Mouse (Mus musculus) embryonic facial prominence, embryonic 12.5 days (tissue): ENCODE measurements around the gene Iqgap3. TPM values are rescaled to one million over a fixed set of nuclear protein-coding genes. Genes with fewer than 3 reads are reported as not detected.

ENCODE experiments used
- ATAC-seq: fragments of 200-750 bp; cut with Nextera tagmentation; 2 replicates; pipeline ENCODE4 v1.8.0; 2017; ENCODE audit not compliant: insufficient number of reproducible peaks, insufficient read depth, low FRiP score, low TSS enrichment
- H3K27ac ChIP-seq: fragments of 300-500 bp; sonication (generic); 2 replicates; pipeline ENCODE4 v1.5.1; 2016; ENCODE audit warnings: mild to moderate bottlenecking
- H3K27me3 ChIP-seq: fragments of 300-500 bp; sonication (generic); 2 replicates; pipeline ENCODE4 v1.6.1; 2016; ENCODE audit warnings: mild to moderate bottlenecking, moderate library complexity
- H3K36me3 ChIP-seq: fragments of 300-500 bp; sonication (generic); 2 replicates; pipeline ENCODE4 v1.6.1; 2016; ENCODE audit warnings: mild to moderate bottlenecking
- H3K4me1 ChIP-seq: fragments of 300-500 bp; sonication (generic); 2 replicates; pipeline ENCODE4 v1.6.1; 2016
- H3K4me2 ChIP-seq: fragments of 300-500 bp; sonication (generic); replicated peaks from 2 replicates; pipeline ENCODE4 v1.6.1; 2016; ENCODE audit warnings: mild to moderate bottlenecking, moderate library complexity
- H3K4me3 ChIP-seq: fragments of 300-500 bp; sonication (generic); 2 replicates; pipeline ENCODE4 v1.5.1; 2016; ENCODE audit warnings: mild to moderate bottlenecking
- H3K9ac ChIP-seq: fragments of 300-500 bp; sonication (generic); 2 replicates; pipeline ENCODE4 v1.6.1; 2016; ENCODE audit warnings: mild to moderate bottlenecking, moderate library complexity
- H3K9me3 ChIP-seq: fragments of 300-500 bp; sonication (generic); 2 replicates; pipeline ENCODE4 v1.6.1; 2016; ENCODE audit warnings: mild to moderate bottlenecking, moderate library complexity
- WGBS: fragments of 180-500 bp; shearing (Covaris S2); methylation state at CpG from one replicate; pipeline ENCODE4 v1.1.7; 2016; 5-methylcytosine and 5-hydroxymethylcytosine counted together
- polyA plus RNA-seq: library from polyadenylated mRNA; unstranded; fragments of >200 nt; fragmentation: Nextera tagmentation; extraction: Ambion mirVana; gene quantifications from 2 replicates; pipeline ENCODE4 v1.2.1, GENCODE M21; 2016

The Iqgap3 gene
- polyA plus RNA-seq, 1 experiment from 2014 or later = 25.8 TPM

DNA sequence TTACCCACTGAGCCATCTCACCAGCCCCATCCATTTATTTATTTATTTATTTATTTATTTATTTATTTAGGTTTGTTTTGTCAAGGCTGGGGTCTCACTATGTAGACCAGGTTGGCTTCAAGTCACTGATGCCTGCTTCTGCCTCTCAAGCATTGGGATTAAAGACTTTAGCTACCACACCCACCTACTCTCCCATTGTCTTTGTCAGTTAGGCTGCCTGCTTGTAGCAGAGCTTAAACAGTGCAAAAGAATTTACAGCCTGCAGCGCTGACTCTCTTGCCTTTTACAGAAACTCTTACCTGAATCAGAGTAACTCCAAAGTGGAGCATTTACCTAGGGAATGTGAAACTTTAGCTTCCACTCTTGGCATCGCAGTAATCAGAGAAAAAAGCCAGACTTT is 72.5 kb downstream of the Iqgap3 start:
- Histone ChIP-seq H3K27me3 (no peaks in the 10 kb centered on the region), H3K27ac (no peak overlapping the region), H3K4me1 (peaks cover 35% of the 10 kb centered on the region), H3K36me3 (peaks cover 26% of the 10 kb centered on the region), H3K4me3 (no peak overlapping the region), H3K4me2 (no peak overlapping the region), H3K9me3 (no peaks in the 10 kb centered on the region), H3K9ac (no peak overlapping the region)
- WGBS = 74% methylated on average over 2 of the region's 2 CpGs
- ATAC-seq = no peak

DNA sequence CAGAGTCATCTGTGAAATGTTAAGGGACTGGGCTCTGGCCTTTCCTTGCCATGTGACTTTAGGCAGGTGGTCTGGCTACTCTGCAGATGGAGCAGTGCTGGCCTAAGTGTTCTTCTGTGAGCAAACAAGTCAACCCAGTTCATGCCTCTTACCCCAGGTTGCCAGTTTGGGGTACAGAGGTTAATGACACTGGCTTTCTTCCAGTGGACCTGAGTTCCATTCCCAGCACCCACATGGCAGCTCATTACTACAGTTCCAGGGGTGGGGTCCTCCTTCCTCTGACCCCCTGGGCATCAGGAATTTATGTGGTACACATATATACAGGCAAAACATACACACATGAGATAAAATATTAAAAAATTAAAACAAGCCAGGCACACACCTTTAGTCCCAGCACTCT is 75.0 kb downstream of the Iqgap3 start:
- Histone ChIP-seq H3K27me3 (no peaks in the 10 kb centered on the region), H3K27ac (no peak overlapping the region), H3K4me3 (no peak overlapping the region), H3K4me1 (peaks cover 9% of the 10 kb centered on the region), H3K9ac (no peak overlapping the region), H3K9me3 (no peaks in the 10 kb centered on the region), H3K36me3 (peaks cover 51% of the 10 kb centered on the region), H3K4me2 (no peak overlapping the region)
- ATAC-seq = no peak

DNA sequence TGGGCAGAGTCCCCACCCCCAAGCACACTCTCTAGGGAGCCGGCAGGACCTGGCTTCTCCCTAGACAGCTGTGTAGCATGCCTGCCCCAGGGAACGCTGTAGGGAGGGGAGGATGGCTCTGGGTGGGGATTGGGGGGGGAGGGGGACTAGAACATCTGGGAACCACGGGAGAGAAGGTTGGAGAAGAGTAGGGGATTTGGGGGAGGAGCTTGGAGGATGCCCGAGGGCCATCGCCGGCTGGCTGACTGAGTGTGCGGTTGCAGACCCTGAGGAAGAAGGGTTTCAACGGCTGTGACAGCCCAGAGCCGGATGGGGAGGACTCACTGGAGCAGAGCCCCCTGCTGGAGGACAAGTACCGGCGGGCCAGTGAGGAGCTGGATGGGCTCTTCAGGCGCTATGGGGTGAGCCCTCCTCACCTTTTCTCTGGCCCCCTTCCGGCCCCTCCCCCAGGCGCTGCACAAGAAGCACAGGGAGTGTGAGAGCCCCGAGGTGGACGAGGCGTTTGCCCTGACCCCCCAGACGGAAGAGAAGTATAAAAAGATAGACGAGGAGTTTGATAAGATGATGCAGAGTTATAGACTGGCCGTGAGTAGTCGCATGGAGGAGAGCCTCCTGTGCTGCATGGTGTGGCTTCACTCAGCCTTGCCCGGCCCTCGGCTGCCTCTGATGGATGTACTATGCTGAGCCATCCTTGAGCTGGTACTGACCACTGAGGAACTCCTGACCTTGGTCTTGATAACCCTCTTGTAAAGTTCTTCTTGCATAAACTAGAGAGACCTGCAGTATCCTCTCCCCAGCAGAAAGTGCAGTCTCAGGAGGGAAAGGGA is 76.2 kb downstream of the Iqgap3 start:
- no peak overlapping the region; the same call in 1 of the 2 replicates for H3K4me3 ChIP-seq

DNA sequence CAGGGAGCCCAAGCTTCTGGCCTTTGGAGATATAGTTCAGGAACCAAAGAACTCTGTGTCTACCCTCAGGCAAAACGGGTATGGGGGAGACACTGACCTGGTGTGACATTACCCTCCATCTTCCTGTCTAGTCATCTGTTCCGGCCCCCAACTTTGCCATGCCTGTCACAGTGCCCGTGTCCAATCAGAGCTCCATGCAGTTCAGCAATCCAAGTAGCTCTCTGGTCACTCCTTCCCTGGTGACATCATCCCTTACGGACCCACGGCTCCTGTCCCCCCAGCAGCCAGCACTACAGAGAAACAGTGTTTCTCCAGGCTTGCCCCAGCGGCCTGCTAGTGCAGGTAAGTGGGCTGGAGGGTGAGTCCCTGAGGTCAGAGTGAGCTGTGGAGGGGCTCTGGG is 77.2 kb downstream of the Iqgap3 start:
- no peaks in the 10 kb centered on the region for H3K9me3 ChIP-seq
- peaks cover 4% of the 10 kb centered on the region for H3K4me1 ChIP-seq
- no peaks in the 10 kb centered on the region for H3K27me3 ChIP-seq
- H3K9ac ChIP-seq = no peak overlapping the region
- no peak for ATAC-seq
- 78% methylated on average over 6 of the region's 6 CpGs for WGBS
- H3K36me3 ChIP-seq = peaks cover 71% of the 10 kb centered on the region
- no peak overlapping the region for H3K4me2 ChIP-seq
- no peak overlapping the region for H3K27ac ChIP-seq
- no peak overlapping the region for H3K4me3 ChIP-seq

More for the DNA sequence above, 76.2 kb downstream of the Iqgap3 start:
- peaks cover 4% of the 10 kb centered on the region for H3K4me1 ChIP-seq
- 0 out of 2 replicates have a peak overlapping the region, but pooled peaks have one; percentile 36 for H3K27ac ChIP-seq
- ATAC-seq = peak; percentile 67
- H3K27me3 ChIP-seq = no peaks in the 10 kb centered on the region
- no peaks in the 10 kb centered on the region for H3K9me3 ChIP-seq
- H3K9ac ChIP-seq = peak overlapping the region; percentile 30; the same call in 1 of the 2 replicates
- H3K36me3 ChIP-seq = peaks cover 63% of the 10 kb centered on the region
- 0 out of 2 replicates have a peak overlapping the region, but pooled peaks have one; percentile 11 for H3K4me2 ChIP-seq
- WGBS = 14% methylated on average over 23 of the region's 23 CpGs

DNA sequence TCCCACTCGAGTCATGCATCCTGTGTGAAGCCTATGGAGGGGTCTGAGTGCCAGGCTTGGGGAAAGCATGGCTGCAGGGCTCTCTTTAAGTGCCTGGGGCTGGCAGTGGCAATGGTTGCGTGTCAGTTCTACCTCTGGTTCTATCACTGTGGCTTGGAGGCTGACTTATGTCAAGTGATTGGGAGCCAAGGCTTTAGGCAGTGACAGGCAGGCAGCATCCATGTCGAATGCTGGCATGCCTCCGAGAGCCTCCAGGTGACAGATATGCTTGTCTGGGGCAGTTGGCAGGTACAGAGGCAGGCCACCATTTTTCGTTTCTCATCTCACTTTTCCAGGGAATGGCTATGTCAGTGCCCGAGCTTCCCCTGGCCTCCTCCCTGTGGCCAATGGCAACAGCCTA is 79.1 kb downstream of the Iqgap3 start:
- no peaks in the 10 kb centered on the region for H3K27me3 ChIP-seq
- H3K9me3 ChIP-seq = no peaks in the 10 kb centered on the region
- H3K36me3 ChIP-seq = peaks cover 87% of the 10 kb centered on the region
- ATAC-seq = no peak
- peaks cover 4% of the 10 kb centered on the region for H3K4me1 ChIP-seq
- no peak overlapping the region for H3K27ac ChIP-seq
- WGBS = 81% methylated on average over 6 of the region's 6 CpGs
- H3K4me2 ChIP-seq = no peak overlapping the region
- H3K4me3 ChIP-seq = no peak overlapping the region
- no peak overlapping the region for H3K9ac ChIP-seq

DNA sequence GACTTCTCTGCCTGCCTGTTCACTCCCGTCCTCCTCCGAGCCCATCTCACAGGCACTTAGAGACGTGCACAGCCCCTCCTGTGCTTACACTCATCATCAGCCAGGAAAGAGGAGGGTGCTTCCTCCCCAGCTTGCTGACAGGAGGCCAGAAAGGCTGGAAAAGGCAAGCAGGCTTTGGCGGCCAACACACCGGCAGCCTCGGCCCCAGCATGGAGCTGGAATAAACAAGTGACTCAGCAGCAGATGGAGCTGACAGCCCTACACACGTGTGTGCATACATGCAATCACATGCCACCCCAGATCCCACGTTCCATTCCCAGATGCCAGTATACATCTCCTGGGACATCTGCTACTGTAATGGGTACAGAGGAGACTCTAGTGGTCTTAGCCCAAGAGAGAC is 80.5 kb downstream of the Iqgap3 start:
- no peak overlapping the region for H3K27ac ChIP-seq
- H3K9me3 ChIP-seq = no peaks in the 10 kb centered on the region
- WGBS = 83% methylated on average over 8 of the region's 8 CpGs
- no peaks in the 10 kb centered on the region for H3K27me3 ChIP-seq
- no peak for ATAC-seq
- H3K4me3 ChIP-seq = no peak overlapping the region
- peaks cover 90% of the 10 kb centered on the region for H3K36me3 ChIP-seq
- peaks cover 4% of the 10 kb centered on the region for H3K4me1 ChIP-seq
- no peak overlapping the region for H3K4me2 ChIP-seq
- H3K9ac ChIP-seq = no peak overlapping the region

DNA sequence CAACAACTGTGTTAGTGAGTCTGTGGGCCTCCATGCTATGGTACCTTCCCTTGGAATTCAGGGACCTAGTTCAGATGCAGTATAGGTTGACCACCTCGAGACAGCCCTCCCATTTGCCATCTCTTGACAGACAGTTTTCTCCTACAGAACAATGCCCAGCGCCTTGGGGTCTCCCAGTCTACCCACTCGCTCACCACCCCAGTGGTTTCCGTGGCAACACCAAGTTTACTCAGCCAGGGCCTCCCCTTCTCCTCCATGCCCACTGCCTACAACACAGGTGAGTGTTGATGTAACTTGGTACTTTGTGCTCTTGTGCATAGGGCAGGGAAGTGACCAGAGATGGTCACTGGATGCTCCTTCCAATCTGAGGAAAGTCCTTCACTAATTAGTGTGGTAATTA is 81.0 kb downstream of the Iqgap3 start:
- Histone ChIP-seq H3K27me3 (no peaks in the 10 kb centered on the region), H3K27ac (no peak overlapping the region), H3K4me3 (no peak overlapping the region), H3K4me1 (peaks cover under 1% of the 10 kb centered on the region; the same call in 1 of the 2 replicates), H3K36me3 (peaks cover 95% of the 10 kb centered on the region), H3K9me3 (no peaks in the 10 kb centered on the region), H3K9ac (no peak overlapping the region), H3K4me2 (no peak overlapping the region)
- WGBS = 76% methylated on average over 4 of the region's 4 CpGs
- no peak for ATAC-seq

DNA sequence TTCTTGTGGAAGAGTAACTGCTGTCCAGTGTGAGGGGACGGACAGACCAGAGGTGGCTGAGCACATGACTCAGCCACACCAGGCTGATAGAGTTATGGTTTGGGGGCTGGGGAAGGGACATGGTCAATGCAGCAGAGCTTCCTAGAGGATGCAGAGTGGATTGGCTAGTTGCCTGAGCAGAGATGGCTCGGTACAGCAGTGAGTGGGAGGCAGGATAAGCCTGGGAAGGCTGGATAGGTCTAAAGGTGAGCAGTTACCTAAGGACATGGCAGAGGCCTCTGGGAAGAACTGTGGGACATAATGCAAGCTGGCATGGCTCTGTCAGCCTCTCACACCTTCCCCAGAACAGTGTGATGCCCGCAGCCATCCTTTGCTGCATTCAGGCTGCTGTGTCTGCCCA is 82.1 kb downstream of the Iqgap3 start:
- Histone ChIP-seq H3K27ac (no peak overlapping the region), H3K9ac (no peak overlapping the region)
- no peak for ATAC-seq

DNA sequence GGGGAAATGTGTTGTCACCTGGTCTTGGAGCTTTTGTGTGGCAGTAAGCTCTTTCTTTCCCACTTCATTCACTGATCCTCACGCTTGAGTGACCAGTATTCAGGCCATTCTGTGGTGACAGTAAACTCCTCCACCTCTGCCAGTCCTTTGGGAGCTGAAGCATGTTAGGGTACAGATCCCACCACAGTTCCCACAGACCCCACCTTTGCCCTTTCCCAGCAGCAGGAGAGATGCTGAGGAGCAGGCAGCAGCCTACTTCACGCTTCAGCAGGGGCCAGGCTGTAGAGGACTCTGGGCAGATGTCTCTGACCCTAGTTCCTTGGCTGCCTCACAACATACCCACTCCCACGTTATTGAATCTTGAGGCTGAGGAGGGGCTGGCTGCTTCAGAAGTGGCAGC is 82.5 kb downstream of the Iqgap3 start:
- WGBS = 77% methylated on average over 3 of the region's 3 CpGs
- no peak for ATAC-seq
- Histone ChIP-seq H3K9ac (no peak overlapping the region), H3K9me3 (no peaks in the 10 kb centered on the region), H3K27me3 (no peaks in the 10 kb centered on the region), H3K4me3 (no peak overlapping the region), H3K36me3 (peaks cover 96% of the 10 kb centered on the region), H3K4me1 (no peaks in the 10 kb centered on the region), H3K27ac (no peak overlapping the region), H3K4me2 (no peak overlapping the region)

More for the DNA sequence above, 82.1 kb downstream of the Iqgap3 start:
- Histone ChIP-seq H3K4me1 (no peaks in the 10 kb centered on the region), H3K4me3 (no peak overlapping the region), H3K4me2 (no peak overlapping the region), H3K36me3 (peaks cover 96% of the 10 kb centered on the region), H3K9me3 (no peaks in the 10 kb centered on the region), H3K27me3 (no peaks in the 10 kb centered on the region)
- WGBS = 76% methylated on average over 3 of the region's 3 CpGs

DNA sequence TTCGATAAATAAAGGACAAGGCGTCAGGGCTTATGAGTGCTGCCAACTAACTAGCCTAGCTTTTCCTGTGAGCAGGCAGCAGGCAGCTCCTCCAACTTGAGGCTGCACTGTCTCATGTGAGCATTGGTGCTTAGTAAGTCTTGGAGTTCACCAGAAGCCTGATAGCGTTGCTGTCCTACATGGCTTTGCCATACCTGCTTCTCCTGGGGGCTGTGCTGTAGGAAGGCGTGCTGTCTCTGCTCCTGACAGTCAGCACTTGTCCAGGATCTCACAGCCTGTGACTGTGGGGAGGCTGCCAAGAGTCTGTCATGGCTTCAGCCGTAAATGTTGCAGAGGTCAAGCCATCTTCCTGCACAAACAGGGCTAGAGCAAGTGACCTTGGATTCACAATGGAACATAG is 84.3 kb downstream of the Iqgap3 start:
- Histone ChIP-seq H3K4me2 (no peak overlapping the region), H3K9ac (no peak overlapping the region), H3K4me1 (no peaks in the 10 kb centered on the region), H3K27me3 (no peaks in the 10 kb centered on the region), H3K27ac (no peak overlapping the region), H3K36me3 (peaks cover 96% of the 10 kb centered on the region), H3K9me3 (no peaks in the 10 kb centered on the region), H3K4me3 (no peak overlapping the region)
- no peak for ATAC-seq
- WGBS = 89% methylated on average over 5 of the region's 5 CpGs

DNA sequence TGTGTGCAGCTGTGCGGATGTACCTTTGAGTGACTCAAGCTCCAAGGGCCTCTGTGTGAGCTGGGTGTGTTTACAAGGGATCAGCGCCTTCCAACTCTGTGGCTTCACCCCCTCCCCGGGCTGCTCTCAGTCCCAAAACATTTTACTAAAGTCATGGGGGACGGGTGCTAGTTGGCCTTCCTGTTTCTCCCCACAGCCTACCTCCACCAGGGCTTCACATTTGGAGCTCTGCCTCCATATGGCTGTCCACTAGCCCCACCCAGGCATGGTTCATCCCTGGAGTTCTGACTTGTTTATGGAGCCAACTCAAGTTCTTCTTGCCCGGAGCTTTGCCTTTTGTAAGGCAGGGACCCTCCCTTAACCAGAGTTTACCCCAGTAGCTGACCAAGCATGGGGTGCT is 88.6 kb downstream of the Iqgap3 start:
- no peak overlapping the region for H3K4me2 ChIP-seq
- WGBS = 89% methylated on average over 5 of the region's 5 CpGs
- H3K4me3 ChIP-seq = no peak overlapping the region
- H3K36me3 ChIP-seq = peaks cover 62% of the 10 kb centered on the region
- no peaks in the 10 kb centered on the region for H3K9me3 ChIP-seq
- no peaks in the 10 kb centered on the region for H3K4me1 ChIP-seq
- no peaks in the 10 kb centered on the region for H3K27me3 ChIP-seq
- no peak for ATAC-seq
- no peak overlapping the region for H3K9ac ChIP-seq
- H3K27ac ChIP-seq = no peak overlapping the region
